Mouse (Mus musculus) hindbrain, embryonic 15.5 days (tissue): ENCODE data around the gene Gmppb. TPM values are rescaled to one million over a fixed set of nuclear protein-coding genes. Genes with fewer than 3 reads are reported as not detected.

Source experiments
- ATAC-seq: fragments of 200-750 bp; cut with Nextera tagmentation; 2 replicates; pipeline ENCODE4 v1.8.0; 2017; ENCODE audit warnings: low read depth, moderate number of reproducible peaks, moderate TSS enrichment; ENCODE audit not compliant: low FRiP score
- H3K27ac ChIP-seq: fragments of 300-500 bp; sonication (generic); replicated peaks from 2 replicates; pipeline ENCODE4 v1.5.1; 2015; ENCODE audit warnings: mild to moderate bottlenecking, inconsistent platforms
- H3K27me3 ChIP-seq: fragments of 300-500 bp; sonication (generic); 2 replicates; pipeline ENCODE4 v1.6.1; 2015; ENCODE audit warnings: control low read depth, inconsistent platforms
- H3K36me3 ChIP-seq: fragments of 300-500 bp; sonication (generic); 2 replicates; pipeline ENCODE4 v1.6.1; 2015; ENCODE audit warnings: control low read depth, inconsistent platforms
- H3K4me1 ChIP-seq: fragments of 300-500 bp; sonication (generic); replicated peaks from 2 replicates; pipeline ENCODE4 v1.6.1; 2015; ENCODE audit warnings: control low read depth, inconsistent platforms
- H3K4me2 ChIP-seq: fragments of 300-500 bp; sonication (generic); 2 replicates; pipeline ENCODE4 v1.6.1; 2015; ENCODE audit warnings: moderate library complexity, mild to moderate bottlenecking, inconsistent platforms
- H3K4me3 ChIP-seq: fragments of 300-500 bp; sonication (generic); 2 replicates; pipeline ENCODE4 v1.5.1; 2015; ENCODE audit warnings: mild to moderate bottlenecking, inconsistent platforms
- H3K9ac ChIP-seq: fragments of 300-500 bp; sonication (generic); 2 replicates; pipeline ENCODE4 v1.6.1; 2015; ENCODE audit warnings: inconsistent platforms
- H3K9me3 ChIP-seq: fragments of 300-500 bp; sonication (generic); 2 replicates; pipeline ENCODE4 v1.6.1; 2016; ENCODE audit warnings: control low read depth, inconsistent platforms
- WGBS: fragments of 180-500 bp; shearing (Covaris S2); methylation state at CpG from one replicate; pipeline ENCODE4 v1.1.7; 2015; 5-methylcytosine and 5-hydroxymethylcytosine counted together
- microRNA-seq: library from miRNA; unstranded; fragments of <30 nt; microRNA quantifications from one replicate; pipeline ENCODE4, GENCODE M21; 2016
- polyA plus RNA-seq: library from polyadenylated mRNA; unstranded; fragments of >200 nt; fragmentation: Nextera tagmentation; extraction: Ambion mirVana; gene quantifications from 2 replicates; pipeline ENCODE4 v1.2.1, GENCODE M21; 2015

The Gmppb gene
- polyA plus RNA-seq, 1 experiment from 2014 or later = 23.9 TPM

DNA sequence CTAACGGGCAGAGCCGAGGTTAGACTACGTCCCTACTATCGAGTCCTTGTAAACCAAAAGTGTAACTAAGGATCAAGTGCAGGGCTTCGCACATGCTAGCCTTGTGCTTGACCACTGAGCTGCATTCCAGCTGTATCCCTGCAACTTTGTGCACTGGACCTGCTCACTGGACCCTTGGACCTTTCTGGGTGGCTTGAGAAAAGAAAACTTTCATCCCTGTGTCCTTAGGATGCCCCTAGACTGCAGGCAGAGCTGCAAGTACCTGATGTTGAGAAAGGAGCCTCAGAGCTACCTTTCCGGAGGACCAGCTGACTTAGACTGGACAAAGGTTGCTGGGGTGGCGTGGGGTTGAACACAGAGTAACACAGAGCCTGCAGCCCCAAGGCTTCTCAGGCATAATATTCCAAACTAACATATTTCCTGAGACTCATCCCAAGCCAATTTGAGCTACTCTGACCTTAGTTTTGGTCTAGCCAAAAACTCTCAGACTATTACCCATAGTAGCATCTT is 41.6 kb downstream of the Gmppb start:
- Histone ChIP-seq H3K9me3 (no peaks in the 10 kb centered on the region), H3K9ac (no peak overlapping the region), H3K4me3 (no peak overlapping the region), H3K27ac (no peak overlapping the region), H3K4me1 (peaks cover 24% of the 10 kb centered on the region), H3K4me2 (no peak overlapping the region), H3K36me3 (peaks cover 55% of the 10 kb centered on the region), H3K27me3 (no peaks in the 10 kb centered on the region)
- ATAC-seq = no peak
- WGBS = 96% methylated on average over 7 of the region's 7 CpGs

DNA sequence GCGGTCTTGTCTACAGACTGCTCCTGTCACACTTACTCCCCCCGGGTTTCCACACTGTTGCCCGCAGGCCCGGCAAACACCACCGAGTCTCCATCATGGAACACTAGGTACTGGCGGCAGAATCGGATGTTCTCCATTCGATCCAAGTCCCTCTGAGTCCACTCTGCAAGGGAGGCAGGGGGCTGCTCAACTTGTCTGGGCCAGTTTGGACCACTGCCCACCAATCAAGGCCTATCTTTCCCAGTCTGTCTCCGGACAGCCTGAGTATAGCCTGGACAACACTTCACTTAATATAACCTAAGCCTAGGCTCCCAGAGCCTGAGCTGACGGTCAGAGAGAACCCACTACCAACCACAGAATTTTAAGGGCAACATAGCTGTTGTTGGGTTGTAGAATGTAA is 44.5 kb downstream of the Gmppb start:
- peaks cover 29% of the 10 kb centered on the region for H3K4me1 ChIP-seq
- peak overlapping the region; percentile 73 for H3K4me3 ChIP-seq
- WGBS = 72% methylated on average over 10 of the region's 10 CpGs
- no peaks in the 10 kb centered on the region for H3K27me3 ChIP-seq
- peak overlapping the region; percentile 76 for H3K9ac ChIP-seq
- H3K27ac ChIP-seq = 0 out of 2 replicates have a peak overlapping the region, but pooled peaks have one; percentile 77
- peaks cover 37% of the 10 kb centered on the region for H3K36me3 ChIP-seq
- ATAC-seq = no peak
- H3K9me3 ChIP-seq = no peaks in the 10 kb centered on the region
- H3K4me2 ChIP-seq = peak overlapping the region; percentile 100

DNA sequence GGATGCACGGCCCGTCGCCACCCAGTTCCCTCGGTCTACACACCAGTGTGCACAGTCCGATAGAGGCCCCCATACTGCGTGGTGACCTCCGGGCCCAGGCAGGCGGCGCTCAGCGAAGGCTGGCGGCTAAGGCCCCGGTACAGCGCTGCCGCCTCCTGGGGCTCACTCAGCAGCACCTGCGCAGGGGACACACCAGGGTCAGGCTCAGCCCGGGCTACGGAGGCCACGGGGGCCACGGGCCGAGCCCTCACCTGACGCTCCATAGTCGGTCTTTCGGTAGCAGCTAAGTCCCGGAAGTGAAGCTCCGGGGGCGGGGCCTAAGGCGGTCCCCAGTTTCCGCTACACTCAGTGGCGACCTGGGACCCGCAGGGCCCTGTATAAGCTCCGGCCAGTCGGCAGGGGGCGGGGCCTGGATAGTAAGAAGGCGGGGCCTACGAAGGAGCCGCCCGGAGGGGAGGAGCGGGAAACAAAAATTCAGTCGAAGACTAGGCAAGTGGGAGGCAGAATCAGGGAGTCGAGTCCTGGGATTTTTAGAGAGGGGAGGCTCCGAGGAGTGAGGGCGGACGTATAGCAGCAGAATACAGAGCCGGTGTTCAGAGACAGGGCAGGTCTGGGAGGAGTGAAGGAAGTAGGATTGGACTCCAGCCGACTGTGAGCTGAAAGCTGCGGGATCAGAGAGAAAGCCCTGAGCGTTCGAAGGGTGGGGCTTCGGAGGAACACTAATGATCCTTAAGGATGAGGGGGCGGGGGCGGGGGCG is 45.3 kb downstream of the Gmppb start, which contains the start of gene Apeh:
Gene Apeh, minus strand, starts transcription at position 423 of the 758 bp plus-strand sequence.
- H3K27ac ChIP-seq = peak within 1 kb of the TSS; percentile 77
- H3K4me1 ChIP-seq = peaks cover 29% of the 10 kb centered on the region
- peak; percentile 91 for ATAC-seq
- H3K9ac ChIP-seq = peak within 1 kb of the TSS; percentile 76
- WGBS = under 1% methylated on average over 51 of the region's 52 CpGs
- H3K27me3 ChIP-seq = no peaks in the 10 kb centered on the region
- H3K9me3 ChIP-seq = no peaks in the 10 kb centered on the region
- peak within 1 kb of the TSS; percentile 73 for H3K4me3 ChIP-seq
- H3K36me3 ChIP-seq = peaks cover 42% of the 10 kb centered on the region
- peak within 1 kb of the TSS; percentile 100 for H3K4me2 ChIP-seq

DNA sequence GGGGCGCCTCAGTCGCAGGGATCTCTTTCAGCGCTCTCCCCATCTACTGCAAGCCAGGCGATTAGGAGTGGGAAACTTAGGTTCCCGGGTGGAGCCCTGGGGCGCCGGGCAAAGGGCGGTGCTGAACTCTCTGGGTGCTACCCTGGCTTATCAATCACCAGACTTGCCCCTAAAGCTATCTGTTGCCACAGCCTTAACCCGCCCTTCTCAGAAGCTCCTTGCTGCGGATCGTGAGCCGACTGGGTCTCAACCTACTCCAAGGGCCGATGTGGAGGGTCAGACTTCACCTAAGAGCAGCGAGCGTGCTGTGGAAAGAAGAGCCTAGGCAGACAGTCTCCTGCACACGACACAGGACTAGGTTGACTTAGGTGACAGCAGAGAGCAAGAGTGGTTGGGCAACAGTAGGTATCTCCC is 46.0 kb downstream of the Gmppb start:
- Histone ChIP-seq H3K4me2 (peak overlapping the region; percentile 100), H3K4me1 (peaks cover 29% of the 10 kb centered on the region), H3K36me3 (peaks cover 42% of the 10 kb centered on the region), H3K4me3 (peak overlapping the region; percentile 73), H3K27ac (peak overlapping the region; percentile 77), H3K9me3 (no peaks in the 10 kb centered on the region), H3K9ac (peak overlapping the region; percentile 76), H3K27me3 (no peaks in the 10 kb centered on the region)
- WGBS = 0% methylated on average over 16 of the region's 16 CpGs
- ATAC-seq = peak; percentile 21; the same call in 1 of the 2 replicates

DNA sequence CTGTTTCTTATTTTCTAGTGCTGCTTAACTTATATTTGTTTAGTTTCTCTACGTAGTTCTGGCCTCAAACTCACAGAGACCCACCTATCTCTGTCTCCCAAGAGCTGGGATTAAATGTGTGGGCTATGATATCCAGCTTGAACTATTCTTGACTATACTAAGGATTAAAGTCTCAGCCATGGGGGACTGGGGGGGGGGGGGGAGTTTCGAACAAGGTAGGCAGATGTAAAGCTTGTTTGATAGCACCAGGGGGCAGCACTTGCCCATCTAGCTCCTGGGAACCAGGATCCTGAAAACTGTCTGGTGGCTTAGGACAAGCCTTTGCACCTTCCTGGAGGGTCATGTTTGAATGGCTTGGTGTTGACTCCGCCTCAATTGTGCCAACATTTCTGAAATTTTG is 46.5 kb downstream of the Gmppb start:
- peak overlapping the region; percentile 100 for H3K4me2 ChIP-seq
- H3K9ac ChIP-seq = no peak overlapping the region; the same call in 1 of the 2 replicates
- peaks cover 29% of the 10 kb centered on the region for H3K4me1 ChIP-seq
- H3K27ac ChIP-seq = no peak overlapping the region
- peaks cover 38% of the 10 kb centered on the region for H3K36me3 ChIP-seq
- peak overlapping the region; percentile 73 for H3K4me3 ChIP-seq
- WGBS = 10% methylated on average over 3 of the region's 3 CpGs
- no peaks in the 10 kb centered on the region for H3K9me3 ChIP-seq
- ATAC-seq = 0 out of 2 replicates have a peak, but pooled peaks have one; percentile 15
- H3K27me3 ChIP-seq = no peaks in the 10 kb centered on the region

DNA sequence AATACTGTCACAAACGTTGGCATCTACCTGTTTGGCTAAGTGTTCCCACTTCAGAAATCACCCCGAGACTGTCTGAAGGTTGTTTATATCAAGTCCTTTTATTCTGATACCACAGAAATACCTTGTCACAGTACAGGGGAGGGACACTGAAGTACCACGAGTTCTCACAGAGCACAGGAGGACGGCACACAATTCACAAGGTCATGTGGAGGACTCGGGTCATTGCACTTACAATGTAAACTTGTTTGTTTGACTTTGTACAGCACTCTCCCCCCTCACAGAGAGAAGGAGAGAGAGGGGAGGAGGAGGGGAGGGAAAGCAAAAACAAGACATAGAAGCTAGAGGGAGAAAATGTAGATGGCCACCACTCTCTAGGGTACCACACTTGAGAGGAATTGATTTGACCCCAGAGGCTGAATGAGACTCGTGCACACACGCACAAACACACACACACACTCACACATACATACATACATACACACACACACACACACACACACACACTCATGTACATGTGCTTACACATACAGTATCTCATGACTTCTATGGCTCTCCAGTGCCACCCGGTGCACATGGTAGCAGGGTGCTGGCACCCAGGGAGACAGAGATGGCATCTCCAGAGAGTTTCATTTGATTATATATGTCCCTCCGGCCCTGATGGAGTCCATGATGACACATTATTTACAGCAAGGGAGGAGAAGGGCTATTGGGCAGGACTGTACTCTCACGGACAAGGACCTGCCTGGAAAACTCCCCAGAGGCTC is 47.1 kb downstream of the Gmppb start:
- Histone ChIP-seq H3K27me3 (no peaks in the 10 kb centered on the region), H3K9me3 (no peaks in the 10 kb centered on the region), H3K4me2 (peak overlapping the region; percentile 100; the same call in 1 of the 2 replicates), H3K4me1 (peaks cover 29% of the 10 kb centered on the region), H3K27ac (no peak overlapping the region), H3K9ac (no peak overlapping the region), H3K36me3 (peaks cover 38% of the 10 kb centered on the region), H3K4me3 (no peak overlapping the region)
- 60% methylated on average over 10 of the region's 10 CpGs for WGBS
- no peak for ATAC-seq

DNA sequence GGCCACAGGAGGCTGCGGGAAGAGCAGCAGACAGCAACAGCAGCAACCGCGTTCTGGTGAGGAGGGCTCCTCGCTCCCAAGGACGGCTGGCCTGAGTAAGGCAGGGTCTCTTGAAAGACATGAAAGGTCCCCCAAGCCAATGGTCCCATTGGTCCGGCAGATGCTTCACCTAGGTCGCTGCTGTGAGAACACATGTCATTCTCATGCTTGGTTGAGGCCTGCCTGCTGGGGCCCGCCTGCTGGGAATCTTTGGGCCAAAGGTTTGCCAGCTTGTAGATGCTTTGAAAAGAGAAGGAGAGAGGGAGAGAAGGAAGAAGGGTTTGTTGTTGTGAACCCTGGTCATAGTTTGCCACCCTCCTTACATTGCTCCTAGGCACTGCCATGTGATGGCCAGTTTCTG is 50.6 kb downstream of the Gmppb start:
- WGBS = 81% methylated on average over 8 of the region's 8 CpGs
- Histone ChIP-seq H3K4me1 (peaks cover 15% of the 10 kb centered on the region), H3K36me3 (peaks cover 46% of the 10 kb centered on the region), H3K27ac (no peak overlapping the region), H3K27me3 (no peaks in the 10 kb centered on the region), H3K4me2 (no peak overlapping the region), H3K9ac (no peak overlapping the region), H3K4me3 (no peak overlapping the region), H3K9me3 (no peaks in the 10 kb centered on the region)
- ATAC-seq = no peak

Small RNAs within 50 kb of the gene (microRNA-seq; reads per million reads assigned to microRNA genes)
- not detected for gene Mir7088

Other genes with a start within 250 kb of the Gmppb start
- gene Rbm6, start 176.0 kb upstream of the Gmppb start, polyA plus RNA-seq = 94.5 and 97.0 TPM in 2 replicates
- gene Mon1a, start 161.1 kb upstream of the Gmppb start, polyA plus RNA-seq = 22.9 and 24.3 TPM in 2 replicates
- gene Mst1r, start 142.4 kb upstream of the Gmppb start, polyA plus RNA-seq = 1.4 and 1.9 TPM in 2 replicates
- gene Actl11, start 120.8 kb upstream of the Gmppb start, polyA plus RNA-seq = not detected in 2 replicates
- 38.9 and 47.2 TPM in 2 replicates for gene Camkv, start 113.6 kb upstream of the Gmppb start, polyA plus RNA-seq
- gene Traip, start 99.1 kb upstream of the Gmppb start, polyA plus RNA-seq = 8.4 and 10.5 TPM in 2 replicates
- gene Uba7, start 73.7 kb upstream of the Gmppb start, polyA plus RNA-seq = 6.4 and 8.2 TPM in 2 replicates
- 1.1 and 1.5 TPM in 2 replicates for gene Gm20661, start 66.2 kb upstream of the Gmppb start, polyA plus RNA-seq
- 17.9 and 20.2 TPM in 2 replicates for gene Inka1, start 63.4 kb upstream of the Gmppb start, polyA plus RNA-seq
- gene Cdhr4, start 56.7 kb upstream of the Gmppb start, polyA plus RNA-seq = 2.5 and 3.8 TPM in 2 replicates
- gene Gm20662, start 52.9 kb upstream of the Gmppb start, polyA plus RNA-seq = 0.80 TPM in 1 of 2 replicates, not detected in the other
- 102 and 112 TPM in 2 replicates for gene Ip6k1, start 46.7 kb upstream of the Gmppb start, polyA plus RNA-seq
- gene Amigo3, start 3.9 kb downstream of the Gmppb start, polyA plus RNA-seq = 2.6 and 2.9 TPM in 2 replicates
- gene Mst1, start 31.2 kb downstream of the Gmppb start, polyA plus RNA-seq = 0.18 TPM in 1 of 2 replicates, not detected in the other
- 48.9 TPM in 2 replicates for gene Rnf123, start 34.1 kb downstream of the Gmppb start, polyA plus RNA-seq
- 52.2 and 62.2 TPM in 2 replicates for gene Apeh, start 45.4 kb downstream of the Gmppb start, polyA plus RNA-seq
- 10.0 and 10.2 TPM in 2 replicates for gene Bsn, start 141.1 kb downstream of the Gmppb start, polyA plus RNA-seq
- gene Dag1, start 214.7 kb downstream of the Gmppb start, polyA plus RNA-seq = 73.8 and 86.0 TPM in 2 replicates
- gene Nicn1, start 241.2 kb downstream of the Gmppb start, polyA plus RNA-seq = 130 and 134 TPM in 2 replicates
- 27.0 and 28.3 TPM in 2 replicates for gene Amt, start 247.6 kb downstream of the Gmppb start, polyA plus RNA-seq